Mouse (Mus musculus) testis, adult 2 months (tissue): Measurements from ENCODE around the gene Slc22a8.

ENCODE experiments used
- CTCF ChIP-seq: fragments of 200-500 bp; IDR thresholded peaks from 2 replicates; pipeline ENCODE4 v1.5.1; 2012; ENCODE audit warnings: low read depth, mild to moderate bottlenecking, inconsistent platforms, low read length, moderate library complexity; ENCODE audit not compliant: control insufficient read depth, insufficient read depth, insufficient replicate concordance
- POLR2A ChIP-seq: fragments of 200-500 bp; IDR thresholded peaks from 2 replicates; pipeline ENCODE4 v1.6.1; 2012; ENCODE audit warnings: low read depth, mild to moderate bottlenecking, inconsistent platforms, low read length, moderate library complexity; ENCODE audit not compliant: control insufficient read depth

DNA sequence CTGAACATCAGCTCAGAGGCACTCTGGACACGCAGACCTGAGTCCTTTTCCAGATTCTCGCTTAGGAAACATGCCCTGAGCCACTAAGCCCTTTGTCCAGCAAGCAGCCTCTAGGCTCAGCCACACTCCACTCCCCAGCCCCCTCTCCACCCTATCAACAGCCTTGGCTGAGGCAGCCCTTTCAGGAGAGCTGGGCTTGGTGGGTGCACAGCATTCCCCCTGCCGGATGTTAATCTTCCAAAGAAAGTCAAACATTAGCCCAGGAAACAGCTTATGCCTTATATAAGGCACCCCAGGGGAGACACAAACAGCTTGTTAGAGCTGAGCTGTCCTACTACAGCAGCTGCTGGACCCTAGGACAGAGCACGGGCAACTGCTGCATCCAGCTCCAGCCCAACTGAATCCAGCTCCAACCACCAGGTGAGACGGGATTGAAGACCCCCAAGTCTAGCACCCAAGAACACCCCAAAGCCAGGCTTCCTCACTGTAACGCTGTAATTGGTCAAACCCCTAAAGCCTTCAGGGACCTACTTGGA lies 1.9 kb downstream of the Slc22a8 start:
- TF ChIP-seq POLR2A: no peak
- TF ChIP-seq CTCF: no peak
